Mouse (Mus musculus): ENCODE data around the gene Tmem56. TPM values are rescaled to one million over a fixed set of nuclear protein-coding genes. Genes with fewer than 3 reads are reported as not detected.
A peak's percentile ranks its signal among the peaks of the same experiment; 100 is the strongest.

Tmem56 gene
- total RNA-seq, 2 experiments from 2014 or later: 41.4 to 46.5 TPM

- no peak for DNase-seq (ENCODE audit: low spot score in 2 of 2)
These were observed 111.0 kb downstream of the Tmem56 start for GRCm38 (mm10) chr3:121171872-121172265.

- peak; percentile 90 to 93 for DNase-seq (ENCODE audit: low spot score in 2 of 2)
These were observed 111.5 kb downstream of the Tmem56 start, which contains the start of gene Rwdd3 for GRCm38 (mm10) chr3:121171243-121171871. TSS of gene Rwdd3 (minus strand) at chr3:121171695.

- DNase-seq (ENCODE audit: low spot score in 2 of 2): no peak
These were observed 112.3 kb downstream of the Tmem56 start for GRCm38 (mm10) chr3:121170631-121171030.

GRCm38 (mm10) chr3:121169092-121169942 is 113.6 kb downstream of the Tmem56 start:
- no peak for DNase-seq (ENCODE audit: low spot score in 2 of 2)

GRCm38 (mm10) chr3:121168581-121168980 is 114.3 kb downstream of the Tmem56 start:
- DNase-seq (ENCODE audit: low spot score in 2 of 2): no peak

- peak; percentile 66 to 75 for DNase-seq (ENCODE audit: low spot score in 2 of 2)
These were observed 119.6 kb downstream of the Tmem56 start for GRCm38 (mm10) chr3:121163271-121163819.

- no peak for DNase-seq (ENCODE audit: low spot score in 2 of 2)
These were observed 121.2 kb downstream of the Tmem56 start for GRCm38 (mm10) chr3:121161661-121162060.

GRCm38 (mm10) chr3:121160424-121160823 is 122.5 kb downstream of the Tmem56 start:
- no peak for DNase-seq (ENCODE audit: low spot score in 2 of 2)

GRCm38 (mm10) chr3:121159566-121159965 is 123.3 kb downstream of the Tmem56 start:
- no peak for DNase-seq (ENCODE audit: low spot score in 2 of 2)

GRCm38 (mm10) chr3:121158901-121159351 is 124.0 kb downstream of the Tmem56 start:
- DNase-seq (ENCODE audit: low spot score in 2 of 2): no peak

GRCm38 (mm10) chr3:121157546-121158330 is 125.2 kb downstream of the Tmem56 start:
- no peak for DNase-seq (ENCODE audit: low spot score in 2 of 2)

- no peak for DNase-seq (ENCODE audit: low spot score in 2 of 2)
These were observed 126.3 kb downstream of the Tmem56 start for GRCm38 (mm10) chr3:121156451-121157186.

GRCm38 (mm10) chr3:121156043-121156442 is 126.9 kb downstream of the Tmem56 start:
- no peak for DNase-seq (ENCODE audit: low spot score in 2 of 2)

Other genes starting within 250 kb of the Tmem56 start
- gene Rwdd3, start 111.4 kb downstream of the Tmem56 start, total RNA-seq (2021): 1 to 10 TPM; 8.0 to 9.0 TPM
- 10 to 100 TPM; 31.8 to 32.1 TPM for gene Alg14, start 8.7 kb upstream of the Tmem56 start, total RNA-seq (2021)
- gene Cnn3, start 143.4 kb upstream of the Tmem56 start, total RNA-seq (2021): 100 to 1,000 TPM; 349 to 353 TPM
- gene Slc44a3, start 249.3 kb upstream of the Tmem56 start, total RNA-seq (2021): 10 to 100 TPM; 20.3 to 24.1 TPM

All from adrenal gland, adult 18-20 months (tissue).